Mouse (Mus musculus) small intestine, adult 2 months (tissue): ENCODE measurements around the gene Gm26661.

Experiments used
- CTCF ChIP-seq: fragments of 200-500 bp; IDR thresholded peaks from 2 replicates; pipeline ENCODE4 v1.5.1; 2012; ENCODE audit warnings: low read depth, mild to moderate bottlenecking, control low read depth, inconsistent platforms, low read length, moderate library complexity, mixed read lengths; ENCODE audit not compliant: insufficient replicate concordance, insufficient read length; ENCODE audit errors: extremely low read depth
- POLR2A ChIP-seq: fragments of 200-500 bp; IDR thresholded peaks from 2 replicates; pipeline ENCODE4 v1.6.1; 2012; ENCODE audit warnings: low read depth, mild to moderate bottlenecking, control low read depth, inconsistent platforms, low read length, moderate library complexity

DNA sequence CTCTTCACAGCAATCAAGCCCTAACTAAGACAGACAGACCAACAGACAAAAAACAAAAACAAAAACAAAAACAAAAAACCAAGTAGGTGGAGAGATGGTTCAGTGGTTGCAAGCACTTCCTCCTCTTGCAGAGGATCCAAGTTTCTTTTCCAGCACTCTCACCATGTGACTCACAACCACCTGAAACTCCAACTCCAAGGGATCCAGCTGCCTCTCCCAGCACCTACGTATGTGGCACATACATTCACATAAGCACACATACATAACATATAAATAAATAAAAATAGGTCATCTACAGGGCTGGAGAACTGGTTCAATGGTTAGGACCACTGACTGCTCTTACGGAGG lies 13.1 kb downstream of the Gm26661 start:
- TF ChIP-seq CTCF: no peak
- no peak for TF ChIP-seq POLR2A
